Mouse (Mus musculus) heart, embryonic 11.5 days (tissue): ENCODE results near the gene 1700123K08Rik. TPM values are rescaled to one million over a fixed set of nuclear protein-coding genes. Genes with fewer than 3 reads are reported as not detected.
"Not testable (repeated sequence)": the region's sequence is repeated elsewhere in the genome, so short reads cannot be mapped to it uniquely, and the experiment has no call there.

ENCODE experiments used
- ATAC-seq: fragments of 200-750 bp; cut with Nextera tagmentation; replicated peaks from 2 replicates; pipeline ENCODE4 v1.8.0; 2017; ENCODE audit warnings: moderate library complexity; ENCODE audit not compliant: insufficient number of reproducible peaks, low FRiP score, low TSS enrichment
- H3K27ac ChIP-seq: fragments of 300-500 bp; sonication (generic); 2 replicates; pipeline ENCODE4 v1.5.1; 2014; ENCODE audit warnings: mild to moderate bottlenecking, low read depth, low read length
- H3K27me3 ChIP-seq: fragments of 300-500 bp; sonication (generic); 2 replicates; pipeline ENCODE4 v1.6.1; 2014; ENCODE audit warnings: mild to moderate bottlenecking, low read length, mixed read lengths; ENCODE audit not compliant: control insufficient read depth, insufficient read depth
- H3K36me3 ChIP-seq: fragments of 300-500 bp; sonication (generic); 2 replicates; pipeline ENCODE4 v1.6.1; 2014; ENCODE audit warnings: mild to moderate bottlenecking, low read length, moderate library complexity, mixed read lengths; ENCODE audit not compliant: control insufficient read depth, insufficient read depth
- H3K4me1 ChIP-seq: fragments of 300-500 bp; sonication (generic); 2 replicates; pipeline ENCODE4 v1.6.1; 2014; ENCODE audit warnings: low read length; ENCODE audit not compliant: control insufficient read depth, insufficient read depth
- H3K4me2 ChIP-seq: fragments of 300-500 bp; sonication (generic); 2 replicates; pipeline ENCODE4 v1.6.1; 2014; ENCODE audit warnings: mild to moderate bottlenecking, moderate library complexity
- H3K4me3 ChIP-seq: fragments of 300-500 bp; sonication (generic); 2 replicates; pipeline ENCODE4 v1.5.1; 2014; ENCODE audit warnings: low read depth, low read length
- H3K9ac ChIP-seq: fragments of 300-500 bp; sonication (generic); 2 replicates; pipeline ENCODE4 v1.6.1; 2014; ENCODE audit warnings: mild to moderate bottlenecking, low read depth, low read length, moderate library complexity
- H3K9me3 ChIP-seq: fragments of 300-500 bp; sonication (generic); replicated peaks from 2 replicates; pipeline ENCODE4 v1.6.1; 2016; ENCODE audit warnings: low read length; ENCODE audit not compliant: control insufficient read depth
- WGBS: fragments of 180-500 bp; shearing (Covaris S2); extraction: QIAGEN DNeasy Blood & Tissue Kit; methylation state at CpG from one replicate; pipeline ENCODE4 v1.1.7; 2014; ENCODE audit not compliant: insufficient replicate concordance; 5-methylcytosine and 5-hydroxymethylcytosine counted together
- microRNA-seq: library from miRNA; unstranded; fragments of <30 nt; microRNA quantifications from one replicate; pipeline ENCODE4, GENCODE M21; 2016; ENCODE audit warnings: borderline number of aligned reads
- polyA plus RNA-seq: library from polyadenylated mRNA; unstranded; fragments of >200 nt; fragmentation: Nextera tagmentation; extraction: Ambion mirVana; gene quantifications from 2 replicates; pipeline ENCODE4 v1.2.1, GENCODE M21; 2014

1700123K08Rik gene
- polyA plus RNA-seq = not detected in 2 replicates

GRCm38 (mm10) chr5:138564612-138565011 lies at the start of gene 1700123K08Rik:
Gene 1700123K08Rik (minus strand): TSS chr5:138564712.
- not testable (repeated sequence) for H3K9ac ChIP-seq, H3K4me3 ChIP-seq, H3K4me1 ChIP-seq, H3K9me3 ChIP-seq, H3K4me2 ChIP-seq, H3K27me3 ChIP-seq, H3K36me3 ChIP-seq, H3K27ac ChIP-seq, ATAC-seq
- 71% methylated on average over 2 of the region's 2 CpGs for WGBS

GRCm38 (mm10) chr5:138587396-138587795 lies 22.9 kb upstream of the 1700123K08Rik start:
- no peak for ATAC-seq
- Histone ChIP-seq H3K4me1 (no peaks in the 10 kb centered on the region), H3K36me3 (no peaks in the 10 kb centered on the region), H3K27ac (no peak overlapping the region), H3K4me2 (no peak overlapping the region), H3K9ac (no peak overlapping the region), H3K9me3 (peaks cover 4% of the 10 kb centered on the region; the same call in 1 of the 2 replicates), H3K27me3 (no peaks in the 10 kb centered on the region), H3K4me3 (no peak overlapping the region)
- 84% methylated on average over 6 of the region's 6 CpGs for whole genome bisulfite sequencing

DNA sequence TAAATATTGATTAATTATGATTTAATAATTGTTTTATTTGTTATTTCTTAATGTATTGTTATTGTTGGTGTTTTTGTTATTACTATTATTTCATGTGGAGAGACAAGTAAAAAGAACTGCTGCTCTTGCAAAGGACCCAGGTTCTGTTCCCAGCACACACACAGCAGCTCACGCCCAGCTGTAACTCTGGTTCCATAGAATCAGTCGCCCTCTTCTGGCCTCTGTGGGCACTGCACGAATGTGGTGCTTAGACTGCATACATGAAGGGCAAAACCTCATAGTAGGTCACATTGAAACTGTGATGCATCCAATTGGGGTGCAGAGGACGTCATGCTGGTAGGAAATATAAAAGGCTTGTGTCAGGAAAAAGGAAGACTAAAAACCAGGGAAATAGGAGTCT lies 7.1 kb upstream of the 1700123K08Rik start:
- no peak overlapping the region for H3K9ac ChIP-seq
- no peak overlapping the region for H3K4me2 ChIP-seq
- WGBS = 52% methylated on average over 4 of the region's 4 CpGs
- H3K27me3 ChIP-seq = no peaks in the 10 kb centered on the region
- H3K27ac ChIP-seq = no peak overlapping the region
- no peak for ATAC-seq
- no peaks in the 10 kb centered on the region for H3K36me3 ChIP-seq
- H3K4me3 ChIP-seq = no peak overlapping the region
- H3K4me1 ChIP-seq = no peaks in the 10 kb centered on the region
- H3K9me3 ChIP-seq = 0 out of 2 replicates have a peak, but pooled peaks cover 2% of the 10 kb centered on the region

GRCm38 (mm10) chr5:138552718-138553117 lies 11.8 kb downstream of the 1700123K08Rik start:
- WGBS = 45% methylated on average over 1 of the region's 1 CpGs
- no peaks in the 10 kb centered on the region for H3K27me3 ChIP-seq
- ATAC-seq = no peak
- no peak overlapping the region for H3K27ac ChIP-seq
- H3K4me3 ChIP-seq = no peak overlapping the region
- H3K36me3 ChIP-seq = no peaks in the 10 kb centered on the region
- no peaks in the 10 kb centered on the region for H3K9me3 ChIP-seq
- no peak overlapping the region for H3K9ac ChIP-seq
- H3K4me2 ChIP-seq = no peak overlapping the region
- no peaks in the 10 kb centered on the region for H3K4me1 ChIP-seq

- Histone ChIP-seq H3K27me3 (no peaks in the 10 kb centered on the region), H3K9ac (no peak overlapping the region), H3K36me3 (no peaks in the 10 kb centered on the region), H3K27ac (no peak overlapping the region), H3K4me1 (no peaks in the 10 kb centered on the region), H3K4me2 (no peak overlapping the region), H3K4me3 (no peak overlapping the region), H3K9me3 (no peaks in the 10 kb centered on the region)
- no peak for ATAC-seq
- WGBS = 73% methylated on average over 1 of the region's 1 CpGs
These were observed 32.0 kb downstream of the 1700123K08Rik start for GRCm38 (mm10) chr5:138532491-138532890.

Small RNA genes within 50 kb of the gene (microRNA-seq; reads per million reads assigned to microRNA genes)
- gene Gm24082 = not detected

Other genes with a start within 250 kb of the 1700123K08Rik start
- 0.14 TPM in 1 of 2 replicates, not detected in the other for gene Pvrig, start 222.8 kb downstream of the 1700123K08Rik start, polyA plus RNA-seq
- gene Zfp157, start 123.2 kb downstream of the 1700123K08Rik start, polyA plus RNA-seq = 21.9 and 23.6 TPM in 2 replicates
- 43.7 and 52.4 TPM in 2 replicates for gene Zfp68, start 55.0 kb upstream of the 1700123K08Rik start, polyA plus RNA-seq
- gene A430033K04Rik, start 58.1 kb upstream of the 1700123K08Rik start, polyA plus RNA-seq = 7.4 and 8.7 TPM in 2 replicates
- gene Fam20c, start 189.8 kb upstream of the 1700123K08Rik start, polyA plus RNA-seq = 3.0 and 3.7 TPM in 2 replicates